35 mouse cellular contexts compared by ENCODE assay signal in genomic region chr2:148091657-148092056, GRCm38 (mm10). TPM values are rescaled to one million over a fixed set of nuclear protein-coding genes. Genes with fewer than 3 reads are reported as not detected.
DNase-seq lines count a peak whose midpoint lies in the region; ATAC-seq and TF ChIP-seq lines count a peak whose summit lies in the region.
"Had no signal": no experiment of that assay in that cellular context is flagged by ENCODE, and none has a peak within 500 bp of the region (broad histone marks: within the 10 kb centered on the region; RNA-seq: fewer than 3 reads in every experiment).

No protein-coding gene starts in this region.

- H3K27me3 ChIP-seq in kidney, postnatal 0 days (ENCODE audit: insufficient read depth, low read length) = no peaks in the 10 kb centered on the region
- no peaks in the 10 kb centered on the region for H3K27me3 ChIP-seq in midbrain, embryonic 11.5 days (ENCODE audit: control insufficient read depth, insufficient read depth, low read length)
- H3K27me3 ChIP-seq in midbrain, embryonic 14.5 days (ENCODE audit: control insufficient read depth, insufficient read depth, low read length) = no peaks in the 10 kb centered on the region
- H3K27me3 ChIP-seq: embryonic facial prominence, embryonic 15.5 days; forebrain, embryonic 12.5 days; liver, embryonic 12.5 days; midbrain, embryonic 13.5 days; neural tube, embryonic 15.5 days had no signal

- DNase-seq in heart, adult 11 months = peak; percentile 28
- DNase-seq in heart, postnatal 4 days = no peak
- peak; percentile 19 for DNase-seq in kidney, postnatal 0 days (ENCODE audit: low spot score)
- DNase-seq in kidney, postnatal 36 days = no peak
- DNase-seq in midbrain, embryonic 11.5 days (ENCODE audit: low spot score, missing footprints) = peak; percentile 72
- DNase-seq in midbrain, embryonic 14.5 days = no peak
- no peak for DNase-seq in MN1 (ENCODE audit: low spot score)
- DNase-seq in right cerebral cortex, postnatal 14 days = no peak
- DNase-seq: adrenal gland, adult 8-10 months; cerebellum, adult 8-10 months; cerebellum, postnatal 25 days; forebrain, postnatal 0 days; gastrocnemius, postnatal 10 days; kidney, postnatal 25 days; layer of hippocampus, postnatal 36 days; left cerebral cortex, postnatal 4 days; liver, postnatal 0 days; retina, postnatal 1 day; right cerebral cortex, postnatal 25 days; thymus, adult 18-20 months; thymus, postnatal 36 days had no signal

- no peak for ATAC-seq in kidney, postnatal 0 days (replicated peaks; ENCODE audit: low FRiP score, low read depth)
- peak; percentile 42; the same call in 1 of the 2 replicates for ATAC-seq in midbrain, embryonic 11.5 days (ENCODE audit: low FRiP score)
- ATAC-seq in midbrain, embryonic 14.5 days (ENCODE audit: low FRiP score, low TSS enrichment) = no peak
- ATAC-seq: forebrain, postnatal 0 days; intestine, embryonic 16.5 days; liver, embryonic 12.5 days; liver, postnatal 0 days; midbrain, embryonic 13.5 days had no signal

- H3K9me3 ChIP-seq in kidney, postnatal 0 days (replicated peaks; ENCODE audit: low read length) = no peaks in the 10 kb centered on the region
- H3K9me3 ChIP-seq in midbrain, embryonic 11.5 days (ENCODE audit: control insufficient read depth, low read length) = no peaks in the 10 kb centered on the region
- H3K9me3 ChIP-seq in midbrain, embryonic 14.5 days (ENCODE audit: control insufficient read depth, low read length) = no peaks in the 10 kb centered on the region
- H3K9me3 ChIP-seq: embryonic facial prominence, embryonic 10.5 days; embryonic facial prominence, embryonic 15.5 days; forebrain, embryonic 12.5 days; hindbrain, embryonic 13.5 days; liver, embryonic 12.5 days; megakaryocyte, embryonic 14.5 days; midbrain, embryonic 13.5 days; neural tube, embryonic 15.5 days had no signal

- no peak overlapping the region for H3K4me3 ChIP-seq in kidney, postnatal 0 days (replicated peaks; ENCODE audit: low read depth, low read length)
- no peak overlapping the region for H3K4me3 ChIP-seq in midbrain, embryonic 11.5 days (ENCODE audit: low read depth, low read length)
- no peak overlapping the region for H3K4me3 ChIP-seq in midbrain, embryonic 14.5 days (replicated peaks; ENCODE audit: low read depth, low read length)
- H3K4me3 ChIP-seq: embryonic facial prominence, embryonic 10.5 days; embryonic facial prominence, embryonic 15.5 days; forebrain, embryonic 12.5 days; hindbrain, embryonic 13.5 days; liver, embryonic 12.5 days; megakaryocyte, embryonic 14.5 days; midbrain, embryonic 13.5 days; neural tube, embryonic 15.5 days had no signal

- H3K27ac ChIP-seq in kidney, postnatal 0 days = no peak overlapping the region
- no peak overlapping the region for H3K27ac ChIP-seq in midbrain, embryonic 11.5 days (ENCODE audit: low read depth, low read length)
- no peak overlapping the region for H3K27ac ChIP-seq in midbrain, embryonic 14.5 days (replicated peaks; ENCODE audit: low read depth, low read length)
- H3K27ac ChIP-seq: embryonic facial prominence, embryonic 10.5 days; embryonic facial prominence, embryonic 15.5 days; forebrain, embryonic 12.5 days; hindbrain, embryonic 13.5 days; liver, embryonic 12.5 days; midbrain, embryonic 13.5 days; neural tube, embryonic 15.5 days had no signal

- H3K36me3 ChIP-seq in kidney, postnatal 0 days (ENCODE audit: insufficient read depth, low read length) = no peaks in the 10 kb centered on the region
- H3K36me3 ChIP-seq in midbrain, embryonic 11.5 days (ENCODE audit: control insufficient read depth, insufficient read depth, low read length) = no peaks in the 10 kb centered on the region
- H3K36me3 ChIP-seq in midbrain, embryonic 14.5 days (ENCODE audit: control insufficient read depth, insufficient read depth, low read length) = no peaks in the 10 kb centered on the region
- H3K36me3 ChIP-seq: embryonic facial prominence, embryonic 10.5 days; embryonic facial prominence, embryonic 15.5 days; forebrain, embryonic 12.5 days; hindbrain, embryonic 13.5 days; liver, embryonic 12.5 days; midbrain, embryonic 13.5 days; neural tube, embryonic 15.5 days had no signal

- no peak overlapping the region for H3K9ac ChIP-seq in kidney, postnatal 0 days (ENCODE audit: low read depth, low read length)
- no peak overlapping the region for H3K9ac ChIP-seq in midbrain, embryonic 11.5 days (ENCODE audit: low read length)
- no peak overlapping the region for H3K9ac ChIP-seq in midbrain, embryonic 14.5 days (replicated peaks; ENCODE audit: low read length)
- H3K9ac ChIP-seq: embryonic facial prominence, embryonic 15.5 days; forebrain, embryonic 12.5 days; forebrain, postnatal 0 days; hindbrain, embryonic 13.5 days; liver, embryonic 12.5 days; liver, postnatal 0 days; midbrain, embryonic 13.5 days; neural tube, embryonic 15.5 days had no signal

- no peak overlapping the region for H3K4me2 ChIP-seq in kidney, postnatal 0 days (ENCODE audit: low read length)
- no peak overlapping the region for H3K4me2 ChIP-seq in midbrain, embryonic 11.5 days
- no peak overlapping the region for H3K4me2 ChIP-seq in midbrain, embryonic 14.5 days (ENCODE audit: low read length)
- H3K4me2 ChIP-seq: embryonic facial prominence, embryonic 15.5 days; forebrain, embryonic 12.5 days; hindbrain, embryonic 13.5 days; liver, embryonic 12.5 days; midbrain, embryonic 13.5 days; neural tube, embryonic 15.5 days had no signal

- H3K4me1 ChIP-seq in kidney, postnatal 0 days (replicated peaks; ENCODE audit: insufficient read depth, low read length) = no peaks in the 10 kb centered on the region
- H3K4me1 ChIP-seq in midbrain, embryonic 11.5 days (ENCODE audit: control insufficient read depth, insufficient read depth, low read length) = no peaks in the 10 kb centered on the region
- H3K4me1 ChIP-seq in midbrain, embryonic 14.5 days (ENCODE audit: control insufficient read depth, insufficient read depth, low read length) = no peaks in the 10 kb centered on the region
- H3K4me1 ChIP-seq: embryonic facial prominence, embryonic 10.5 days; embryonic facial prominence, embryonic 15.5 days; forebrain, embryonic 12.5 days; hindbrain, embryonic 13.5 days; liver, embryonic 12.5 days; megakaryocyte, embryonic 14.5 days; midbrain, embryonic 13.5 days; neural tube, embryonic 15.5 days had no signal

- no peak for TF ChIP-seq CTCF in kidney, postnatal 0 days (IDR thresholded peaks at IDR 0.05; ENCODE audit: low read depth)

- WGBS in kidney, postnatal 0 days = 46% methylated on average over 6 of the region's 6 CpGs
- whole genome bisulfite sequencing in midbrain, embryonic 11.5 days = 83% methylated on average over 6 of the region's 6 CpGs
- WGBS in midbrain, embryonic 14.5 days = 86% methylated on average over 6 of the region's 6 CpGs

RNA-seq across cellular contexts. Expression of gene Foxa2, which starts 44.9 kb away (rescaled TPM):
- not detected for total RNA-seq in heart, postnatal 4 days (2021)
- polyA plus RNA-seq in kidney, postnatal 0 days (2015; fragmentation: Nextera tagmentation; extraction: Ambion mirVana) = not detected in 2 replicates
- 15.1 and 17.9 TPM in 2 replicates for polyA plus RNA-seq in midbrain, embryonic 11.5 days (2014; fragmentation: Nextera tagmentation; extraction: Ambion mirVana)
- 5.1 and 8.1 TPM in 2 replicates for polyA plus RNA-seq in midbrain, embryonic 14.5 days (2014; fragmentation: Nextera tagmentation; extraction: Ambion mirVana)
- total RNA-seq: adrenal gland, adult 8-10 months; CH12.LX; gastrocnemius, postnatal 10 days; heart, postnatal 14 days; layer of hippocampus, adult 8-10 months; layer of hippocampus, postnatal 36 days; left cerebral cortex, postnatal 4 days; monocyte, adult 5-6 weeks had no signal
- polyA plus RNA-seq: gonadal fat pad, adult 2 months had no signal

Comparison
In these comparisons a context has a peak if more than half of its experiments do, and no peak if none do; other contexts are left out.
1. DNase-seq: peak in heart, adult 11 months (single experiment), kidney, postnatal 0 days (single experiment) and midbrain, embryonic 11.5 days (single experiment); none in heart, postnatal 4 days (single experiment), kidney, postnatal 36 days (0 of 2), midbrain, embryonic 14.5 days (single experiment), MN1 (single experiment) and right cerebral cortex, postnatal 14 days (single experiment).